Mouse (Mus musculus): ENCODE results near the gene Tmem258.

DNA sequence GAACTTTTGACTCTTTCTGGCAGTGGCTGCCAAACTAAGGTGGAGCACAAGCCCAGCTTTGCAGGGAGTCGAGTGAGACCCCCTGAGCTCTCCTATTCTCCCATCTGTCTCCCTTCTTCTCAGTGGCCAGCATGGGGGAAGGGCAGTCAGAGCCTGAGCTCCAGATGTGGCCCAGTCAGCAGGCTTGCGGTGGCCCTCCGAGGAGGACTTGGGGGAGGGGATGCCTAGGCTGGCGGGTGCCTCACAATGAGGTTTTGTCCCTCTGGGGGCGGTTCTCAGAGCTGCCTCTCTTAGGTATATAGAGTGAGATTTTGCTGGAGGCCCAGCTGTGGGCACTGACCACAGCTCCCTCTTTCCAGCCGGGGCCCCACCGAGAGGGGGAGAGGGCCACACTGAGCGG is 39.1 kb downstream of the Tmem258 start:
- TF ChIP-seq CTCF (IDR thresholded peaks at IDR 0.05) = no peak
- TF ChIP-seq POLR2A (IDR thresholded peaks at IDR 0.05; ENCODE audit: insufficient read depth, low read depth, low read length) = no peak

Measured in heart, adult 2 months (tissue).